Mouse (Mus musculus) splenic B cell, adult 2 months (primary cell): ENCODE measurements around the gene Fam13a.

ENCODE experiments used
- DNase-seq: peaks from one replicate; pipeline ENCODE4 v3.0.0-alpha.2; 2011; ENCODE audit warnings: low read depth, low spot score
- H3K27me3 ChIP-seq: 2 replicates; pipeline ENCODE4 v1.6.1; 2012; ENCODE audit warnings: mild to moderate bottlenecking, low read length, moderate library complexity, mixed read lengths; ENCODE audit not compliant: control insufficient read depth, poor library complexity, insufficient read depth, severe bottlenecking
- H3K36me3 ChIP-seq: 2 replicates; pipeline ENCODE4 v1.6.1; 2012; ENCODE audit warnings: mild to moderate bottlenecking, low read length, moderate library complexity, mixed read lengths; ENCODE audit not compliant: control insufficient read depth, poor library complexity, insufficient read depth, severe bottlenecking

Fam13a gene

DNA sequence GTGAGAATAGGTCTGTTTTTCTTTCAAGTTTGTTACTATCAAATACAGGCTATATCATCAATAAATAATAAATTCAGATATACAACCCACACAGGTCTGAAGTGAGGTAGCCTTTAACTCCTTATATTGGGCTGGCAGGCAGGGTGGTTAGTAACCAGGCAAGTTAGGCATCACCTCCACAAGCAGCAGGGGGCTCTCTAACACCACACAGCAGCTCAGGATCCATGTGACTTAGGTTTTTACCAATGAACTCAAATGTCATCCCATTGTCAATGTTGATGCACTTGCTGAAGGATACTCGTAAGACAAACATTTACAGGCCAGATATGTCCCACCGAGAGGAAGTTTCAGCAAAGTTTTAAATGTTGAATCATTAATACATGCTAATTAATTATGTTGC, 4.0 kb downstream of the Fam13a start:
- DNase-seq: peak; percentile 55
- no peaks in the 10 kb centered on the region for H3K27me3 ChIP-seq

GRCm38 (mm10) chr6:59019847-59020246, 4.5 kb downstream of the Fam13a start:
- no peaks in the 10 kb centered on the region for H3K36me3 ChIP-seq
- no peak for DNase-seq
- no peaks in the 10 kb centered on the region for H3K27me3 ChIP-seq

More for the DNA sequence above, 4.0 kb downstream of the Fam13a start:
- no peaks in the 10 kb centered on the region for H3K36me3 ChIP-seq

DNA sequence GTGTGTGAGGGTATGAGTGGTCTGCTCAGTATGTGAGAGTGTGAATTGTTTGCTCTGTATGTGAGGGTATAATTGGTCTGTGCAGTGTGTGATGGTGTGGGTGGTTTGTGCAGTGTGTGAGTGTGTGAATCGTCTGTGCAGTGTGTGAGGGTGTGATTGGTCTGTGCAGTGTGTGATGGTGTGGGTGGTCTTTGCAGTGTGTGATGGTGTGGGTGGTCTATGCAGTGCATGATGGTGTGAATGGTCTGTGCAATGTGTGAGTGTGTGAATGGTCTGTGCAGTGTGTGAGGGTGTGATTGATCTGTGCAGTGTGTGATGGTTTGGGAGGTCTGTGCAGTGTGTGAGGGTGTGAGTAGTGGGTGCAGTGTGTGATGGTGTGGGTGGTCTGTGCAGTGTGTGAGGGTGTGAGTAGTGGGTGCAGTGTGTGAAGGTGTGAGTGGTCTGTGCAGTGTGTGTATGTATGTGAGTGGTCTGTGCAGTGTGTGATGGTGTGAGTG, 8.0 kb downstream of the Fam13a start:
- DNase-seq: no peak
- H3K27me3 ChIP-seq: no peaks in the 10 kb centered on the region
- H3K36me3 ChIP-seq: no peaks in the 10 kb centered on the region

DNA sequence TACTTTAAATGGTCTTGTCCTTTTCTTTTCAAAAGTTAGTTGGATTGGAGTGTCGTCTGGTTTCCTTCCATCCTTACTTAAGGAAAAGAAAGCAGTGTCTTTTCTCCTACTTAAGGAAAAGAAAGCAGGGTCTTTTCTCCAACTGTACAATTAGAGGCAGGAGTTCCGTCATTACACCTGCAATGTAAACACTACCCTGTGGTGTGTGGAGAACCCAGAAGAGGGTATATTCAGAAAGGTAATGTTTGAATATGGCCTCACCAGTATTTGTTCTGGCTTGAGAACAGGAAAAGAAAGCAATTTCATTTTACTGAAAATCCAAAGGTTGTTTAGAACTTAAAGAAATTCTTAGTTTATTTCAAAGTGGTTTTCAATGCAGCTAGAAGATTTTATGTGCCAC, 9.6 kb downstream of the Fam13a start:
- H3K27me3 ChIP-seq: no peaks in the 10 kb centered on the region
- DNase-seq: no peak
- H3K36me3 ChIP-seq: no peaks in the 10 kb centered on the region

- H3K36me3 ChIP-seq: no peaks in the 10 kb centered on the region
Observed at GRCm38 (mm10) chr6:59014088-59014759, 10.1 kb downstream of the Fam13a start.

GRCm38 (mm10) chr6:59010792-59011191, 13.6 kb downstream of the Fam13a start:
- DNase-seq: no peak
- no peaks in the 10 kb centered on the region for H3K27me3 ChIP-seq
- H3K36me3 ChIP-seq: no peaks in the 10 kb centered on the region

More at GRCm38 (mm10) chr6:59014088-59014759, 10.1 kb downstream of the Fam13a start:
- H3K27me3 ChIP-seq: no peaks in the 10 kb centered on the region
- DNase-seq: no peak

DNA sequence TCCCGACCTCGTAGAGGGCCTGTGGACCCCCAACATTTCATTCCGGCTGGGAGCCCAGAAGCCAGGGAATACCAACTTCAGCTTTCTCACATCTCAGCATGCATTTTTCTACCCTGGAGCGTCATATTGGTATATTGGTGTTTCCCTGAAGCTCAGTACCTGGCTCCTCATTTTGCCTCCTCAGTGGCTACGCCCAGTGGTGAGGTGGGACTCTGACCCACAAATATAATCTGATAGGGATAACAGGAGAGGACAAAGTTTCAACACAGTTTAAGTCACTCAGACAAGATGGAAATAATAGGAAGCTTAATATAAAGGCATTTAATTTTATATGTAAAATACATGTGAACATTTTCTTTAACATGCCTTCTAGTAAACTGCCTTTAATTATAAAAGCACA, 19.7 kb downstream of the Fam13a start:
- DNase-seq: no peak
- Histone ChIP-seq H3K36me3 (no peaks in the 10 kb centered on the region), H3K27me3 (no peaks in the 10 kb centered on the region)

DNA sequence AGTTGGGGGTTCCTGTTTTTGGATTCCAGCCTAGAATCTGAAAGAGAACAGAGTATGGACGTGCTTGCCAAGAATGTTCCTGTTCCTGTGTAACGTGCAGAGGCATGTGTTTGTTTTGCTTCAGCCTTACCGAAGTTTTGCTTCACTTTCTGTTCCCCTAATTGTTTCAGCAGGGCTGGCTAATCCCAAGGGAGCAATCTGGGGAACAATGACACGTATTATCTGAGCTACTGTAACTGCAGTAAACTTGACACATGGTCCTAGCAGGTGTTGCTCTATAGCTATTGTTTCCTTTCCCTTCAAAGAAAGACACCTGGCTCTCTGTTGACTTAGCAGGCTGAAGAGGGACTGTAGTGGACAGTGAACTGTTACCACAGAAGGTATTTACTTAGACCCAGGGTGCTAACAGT, 25.3 kb downstream of the Fam13a start:
- DNase-seq: peak; percentile 75
- H3K27me3 ChIP-seq: no peaks in the 10 kb centered on the region
- H3K36me3 ChIP-seq: no peaks in the 10 kb centered on the region

GRCm38 (mm10) chr6:58998528-58998927, 25.8 kb downstream of the Fam13a start:
- no peaks in the 10 kb centered on the region for H3K36me3 ChIP-seq
- DNase-seq: no peak

DNA sequence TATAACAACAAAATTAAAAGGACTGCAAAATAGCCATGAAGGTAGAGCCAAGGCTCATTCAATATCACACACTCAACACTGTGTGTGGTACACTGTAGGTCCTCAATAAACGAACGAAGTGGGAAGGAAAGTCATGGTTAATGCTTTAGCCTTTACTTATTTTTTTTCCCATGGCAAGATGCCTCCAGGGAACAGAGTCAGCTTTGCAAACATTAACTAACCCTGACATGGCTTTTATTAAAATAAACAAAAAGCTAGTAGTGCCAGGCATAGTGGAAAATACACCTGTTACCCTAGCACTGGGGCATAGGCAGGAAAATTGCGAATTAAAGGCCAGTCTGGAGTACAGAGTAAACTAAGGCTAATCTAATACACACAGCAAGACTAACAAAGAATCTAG, 35.2 kb downstream of the Fam13a start:
- Histone ChIP-seq H3K36me3 (no peaks in the 10 kb centered on the region), H3K27me3 (no peaks in the 10 kb centered on the region)
- no peak for DNase-seq

More at GRCm38 (mm10) chr6:58998528-58998927, 25.8 kb downstream of the Fam13a start:
- no peaks in the 10 kb centered on the region for H3K27me3 ChIP-seq

GRCm38 (mm10) chr6:58988706-58989105, 35.6 kb downstream of the Fam13a start:
- DNase-seq: no peak
- H3K36me3 ChIP-seq: no peaks in the 10 kb centered on the region
- H3K27me3 ChIP-seq: no peaks in the 10 kb centered on the region

- DNase-seq: no peak
- no peaks in the 10 kb centered on the region for H3K36me3 ChIP-seq
- H3K27me3 ChIP-seq: no peaks in the 10 kb centered on the region
Observed at GRCm38 (mm10) chr6:58987166-58987565, 37.2 kb downstream of the Fam13a start.

DNA sequence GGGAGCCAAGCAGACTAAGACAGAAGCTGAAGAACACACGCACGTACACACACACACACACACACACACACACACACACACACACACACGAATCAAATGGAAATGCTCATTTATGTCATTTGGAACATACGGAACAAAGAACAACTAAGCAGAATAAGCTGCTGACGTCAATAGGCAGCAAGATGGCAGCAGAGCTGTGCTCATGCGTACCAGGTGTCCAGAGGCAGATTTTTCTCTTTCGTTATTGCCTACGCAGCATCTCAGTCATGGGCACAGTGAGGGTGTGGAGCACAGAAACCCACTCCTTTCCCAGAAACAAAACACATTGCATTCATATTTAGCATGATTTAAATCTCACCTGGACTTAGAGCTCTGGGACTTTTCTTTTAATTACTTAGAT, 39.2 kb downstream of the Fam13a start:
- H3K36me3 ChIP-seq: no peaks in the 10 kb centered on the region
- no peak for DNase-seq
- H3K27me3 ChIP-seq: no peaks in the 10 kb centered on the region

DNA sequence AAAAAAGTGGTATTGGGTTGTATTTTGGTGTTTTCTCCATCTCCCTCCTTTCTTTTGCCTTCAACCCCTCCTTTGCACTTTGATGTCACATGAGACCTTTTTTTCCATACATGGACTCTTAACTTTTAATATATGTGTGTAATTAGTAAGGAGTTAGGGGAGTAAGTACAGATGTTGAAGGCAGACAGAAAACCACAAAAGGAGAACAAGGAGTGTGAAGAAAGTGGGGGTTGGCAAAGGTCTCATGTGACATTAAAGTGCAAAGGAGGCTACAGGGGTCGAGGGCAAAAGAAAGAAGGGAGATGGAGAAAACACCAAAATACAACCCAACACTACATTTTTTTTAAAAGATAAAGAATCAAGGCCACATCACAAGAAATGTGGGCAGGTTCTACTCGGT, 49.1 kb downstream of the Fam13a start:
- Histone ChIP-seq H3K36me3 (no peaks in the 10 kb centered on the region), H3K27me3 (no peaks in the 10 kb centered on the region)
- DNase-seq: no peak

DNA sequence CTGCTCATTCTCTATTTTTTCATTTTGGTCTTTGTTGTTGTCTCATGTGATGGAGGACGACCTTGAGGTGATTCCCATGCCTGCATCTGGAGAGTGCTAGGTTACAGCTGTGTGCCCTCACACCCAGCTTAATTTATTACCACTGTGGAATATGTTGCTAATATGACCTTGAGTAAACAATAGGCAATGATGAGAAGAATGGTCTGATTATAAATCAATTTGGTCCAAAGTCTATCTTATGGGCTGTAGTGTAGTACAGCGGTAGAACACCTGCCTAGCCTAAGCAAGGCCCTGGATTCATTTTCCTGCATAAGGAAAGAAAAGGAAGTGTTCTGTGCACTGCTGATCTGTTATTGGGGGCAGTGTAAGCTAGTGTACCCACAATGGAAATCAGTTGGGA, 49.9 kb downstream of the Fam13a start:
- Histone ChIP-seq H3K27me3 (no peaks in the 10 kb centered on the region), H3K36me3 (no peaks in the 10 kb centered on the region)
- DNase-seq: no peak

GRCm38 (mm10) chr6:58972873-58973272, 51.5 kb downstream of the Fam13a start:
- no peak for DNase-seq
- no peaks in the 10 kb centered on the region for H3K27me3 ChIP-seq
- H3K36me3 ChIP-seq: no peaks in the 10 kb centered on the region
